Mouse (Mus musculus): ENCODE results near the gene Anxa5. TPM values are rescaled to one million over a fixed set of nuclear protein-coding genes. Genes with fewer than 3 reads are reported as not detected.

Anxa5 gene
- polyA plus RNA-seq, 1 experiment from 2014 or later: 244 TPM

DNA sequence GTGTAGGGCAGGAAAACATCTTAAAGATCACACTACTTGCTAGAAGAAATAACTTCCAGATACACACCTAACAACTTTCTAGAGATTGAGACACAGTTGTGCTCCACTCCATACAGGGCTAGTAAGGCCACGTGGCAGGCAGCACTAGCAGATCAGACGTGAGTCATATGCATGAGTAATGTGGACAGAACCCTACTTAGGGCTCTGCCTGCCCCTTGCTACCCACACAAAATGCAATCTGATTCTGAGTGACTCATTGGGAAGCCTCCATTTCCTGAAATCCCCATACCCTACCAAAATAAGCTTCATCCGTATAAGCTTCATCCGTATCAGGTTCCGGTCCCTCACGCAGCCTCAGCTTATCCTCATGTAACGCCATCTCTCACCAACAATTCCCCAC, 8.1 kb downstream of the Anxa5 start:
- no peak for ATAC-seq (ENCODE audit: low FRiP score, low TSS enrichment)
- Histone ChIP-seq H3K27me3 (ENCODE audit: control insufficient read depth, insufficient read depth, low read length) (no peaks in the 10 kb centered on the region), H3K9ac (ENCODE audit: low read depth, low read length) (no peak overlapping the region), H3K36me3 (ENCODE audit: control insufficient read depth, insufficient read depth, low read length) (peaks cover 4% of the 10 kb centered on the region; the same call in 1 of the 2 replicates), H3K4me3 (ENCODE audit: low read length) (no peak overlapping the region), H3K4me2 (replicated peaks; ENCODE audit: low read depth, low read length) (no peak overlapping the region), H3K9me3 (ENCODE audit: control insufficient read depth, low read length) (no peaks in the 10 kb centered on the region), H3K4me1 (ENCODE audit: control insufficient read depth, insufficient read depth, low read length) (no peaks in the 10 kb centered on the region), H3K27ac (ENCODE audit: low read depth, low read length) (no peak overlapping the region)
- WGBS: 81% methylated on average over 7 of the region's 7 CpGs

GRCm38 (mm10) chr3:36465538-36465937, 10.2 kb downstream of the Anxa5 start:
- Histone ChIP-seq H3K36me3 (ENCODE audit: control insufficient read depth, insufficient read depth, low read length) (peaks cover 17% of the 10 kb centered on the region; the same call in 1 of the 2 replicates), H3K9ac (ENCODE audit: low read depth, low read length) (no peak overlapping the region), H3K27me3 (ENCODE audit: control insufficient read depth, insufficient read depth, low read length) (no peaks in the 10 kb centered on the region), H3K9me3 (ENCODE audit: control insufficient read depth, low read length) (no peaks in the 10 kb centered on the region), H3K4me3 (ENCODE audit: low read length) (no peak overlapping the region), H3K4me1 (ENCODE audit: control insufficient read depth, insufficient read depth, low read length) (no peaks in the 10 kb centered on the region), H3K4me2 (replicated peaks; ENCODE audit: low read depth, low read length) (no peak overlapping the region), H3K27ac (ENCODE audit: low read depth, low read length) (no peak overlapping the region)
- no peak for ATAC-seq (ENCODE audit: low FRiP score, low TSS enrichment)
- 55% methylated on average over 7 of the region's 7 CpGs for WGBS

DNA sequence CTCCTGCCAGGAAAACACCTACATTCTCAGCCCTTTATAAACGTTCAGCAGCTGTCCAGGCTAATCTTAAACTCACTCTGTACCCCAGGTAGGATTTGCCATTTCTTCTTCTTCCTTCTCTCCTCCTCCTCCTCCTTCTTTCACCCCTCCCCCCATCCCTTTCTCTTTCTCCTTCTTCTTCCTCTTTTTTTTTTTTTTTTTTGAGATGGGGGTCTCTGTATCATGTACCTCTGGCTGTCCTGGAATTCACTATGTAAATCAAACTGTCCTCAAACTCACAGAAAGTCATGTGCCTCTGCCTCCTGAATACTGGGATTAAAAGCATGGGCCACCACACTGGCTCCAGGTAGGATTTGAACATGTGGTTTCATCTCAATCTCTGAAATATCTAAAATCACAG, 13.3 kb downstream of the Anxa5 start:
- Histone ChIP-seq H3K9me3 (ENCODE audit: control insufficient read depth, low read length) (no peaks in the 10 kb centered on the region), H3K4me2 (replicated peaks; ENCODE audit: low read depth, low read length) (no peak overlapping the region), H3K36me3 (ENCODE audit: control insufficient read depth, insufficient read depth, low read length) (peaks cover 26% of the 10 kb centered on the region; the same call in 1 of the 2 replicates), H3K4me3 (ENCODE audit: low read length) (no peak overlapping the region), H3K27me3 (ENCODE audit: control insufficient read depth, insufficient read depth, low read length) (no peaks in the 10 kb centered on the region), H3K9ac (ENCODE audit: low read depth, low read length) (no peak overlapping the region), H3K4me1 (ENCODE audit: control insufficient read depth, insufficient read depth, low read length) (no peaks in the 10 kb centered on the region), H3K27ac (ENCODE audit: low read depth, low read length) (no peak overlapping the region)
- 37% methylated on average over 1 of the region's 1 CpGs for WGBS
- ATAC-seq (ENCODE audit: low FRiP score, low TSS enrichment): no peak

- Histone ChIP-seq H3K4me1 (ENCODE audit: control insufficient read depth, insufficient read depth, low read length) (no peaks in the 10 kb centered on the region), H3K4me3 (ENCODE audit: low read length) (no peak overlapping the region), H3K9ac (ENCODE audit: low read depth, low read length) (no peak overlapping the region), H3K9me3 (ENCODE audit: control insufficient read depth, low read length) (no peaks in the 10 kb centered on the region), H3K27ac (ENCODE audit: low read depth, low read length) (no peak overlapping the region), H3K36me3 (ENCODE audit: control insufficient read depth, insufficient read depth, low read length) (peaks cover 31% of the 10 kb centered on the region; the same call in 1 of the 2 replicates), H3K27me3 (ENCODE audit: control insufficient read depth, insufficient read depth, low read length) (no peaks in the 10 kb centered on the region), H3K4me2 (replicated peaks; ENCODE audit: low read depth, low read length) (no peak overlapping the region)
- WGBS: 81% methylated on average over 5 of the region's 5 CpGs
- ATAC-seq (ENCODE audit: low FRiP score, low TSS enrichment): no peak
These were observed 13.9 kb downstream of the Anxa5 start for GRCm38 (mm10) chr3:36461819-36462218.

DNA sequence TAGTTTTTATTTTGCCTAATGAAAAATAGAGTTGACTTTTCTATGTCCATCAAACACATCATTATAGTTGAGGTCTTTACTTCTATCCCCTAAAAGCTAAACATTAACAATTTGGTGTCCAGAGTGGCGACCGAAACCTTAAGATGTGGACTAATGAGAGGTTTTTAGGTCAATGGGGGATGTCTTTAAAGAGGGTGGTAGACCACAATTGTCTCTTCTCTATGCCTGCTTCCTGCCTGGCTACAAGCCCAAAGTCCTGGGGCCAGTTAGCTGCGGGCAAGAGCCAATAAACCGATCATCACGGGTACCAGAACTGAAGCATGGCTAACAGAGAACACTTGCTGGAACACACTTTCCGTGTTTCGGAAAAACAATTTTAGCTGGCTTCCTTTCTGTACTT, 15.0 kb downstream of the Anxa5 start:
- Histone ChIP-seq H3K4me1 (ENCODE audit: control insufficient read depth, insufficient read depth, low read length) (no peaks in the 10 kb centered on the region), H3K9ac (ENCODE audit: low read depth, low read length) (no peak overlapping the region), H3K4me2 (replicated peaks; ENCODE audit: low read depth, low read length) (no peak overlapping the region), H3K4me3 (ENCODE audit: low read length) (no peak overlapping the region), H3K27me3 (ENCODE audit: control insufficient read depth, insufficient read depth, low read length) (no peaks in the 10 kb centered on the region), H3K27ac (ENCODE audit: low read depth, low read length) (no peak overlapping the region), H3K36me3 (ENCODE audit: control insufficient read depth, insufficient read depth, low read length) (peaks cover 36% of the 10 kb centered on the region; the same call in 1 of the 2 replicates), H3K9me3 (ENCODE audit: control insufficient read depth, low read length) (no peaks in the 10 kb centered on the region)
- WGBS: 93% methylated on average over 7 of the region's 7 CpGs
- no peak for ATAC-seq (ENCODE audit: low FRiP score, low TSS enrichment)

GRCm38 (mm10) chr3:36455566-36455965, 20.1 kb downstream of the Anxa5 start:
- H3K36me3 ChIP-seq (ENCODE audit: control insufficient read depth, insufficient read depth, low read length): peaks cover 47% of the 10 kb centered on the region
- H3K4me1 ChIP-seq (ENCODE audit: control insufficient read depth, insufficient read depth, low read length): no peaks in the 10 kb centered on the region
- ATAC-seq (ENCODE audit: low FRiP score, low TSS enrichment): no peak
- H3K4me2 ChIP-seq (replicated peaks; ENCODE audit: low read depth, low read length): no peak overlapping the region
- no peak overlapping the region for H3K4me3 ChIP-seq (ENCODE audit: low read length)
- no peaks in the 10 kb centered on the region for H3K9me3 ChIP-seq (ENCODE audit: control insufficient read depth, low read length)
- no peak overlapping the region for H3K9ac ChIP-seq (ENCODE audit: low read depth, low read length)
- H3K27ac ChIP-seq (ENCODE audit: low read depth, low read length): no peak overlapping the region
- 76% methylated on average over 3 of the region's 3 CpGs for WGBS
- no peaks in the 10 kb centered on the region for H3K27me3 ChIP-seq (ENCODE audit: control insufficient read depth, insufficient read depth, low read length)

DNA sequence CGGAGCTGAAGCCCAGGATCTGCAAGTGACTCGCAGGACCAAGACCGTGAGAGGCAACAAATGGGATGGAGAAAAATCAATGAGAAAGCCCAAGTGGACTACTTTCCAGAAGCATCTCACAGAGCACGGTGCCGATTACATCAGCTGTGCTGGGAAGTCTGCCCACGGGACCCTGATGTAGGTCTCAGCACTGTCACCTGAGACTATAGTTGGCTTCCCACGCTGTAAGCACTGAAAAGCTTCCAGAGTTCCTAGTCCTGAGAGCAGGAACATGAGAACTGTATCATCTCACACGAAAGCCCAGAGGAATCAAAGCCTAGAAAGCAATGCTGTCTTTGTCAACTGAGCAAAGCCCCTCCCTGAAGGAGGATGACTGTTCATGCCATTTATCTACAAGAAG, 20.6 kb downstream of the Anxa5 start:
- no peak overlapping the region for H3K4me2 ChIP-seq (replicated peaks; ENCODE audit: low read depth, low read length)
- ATAC-seq (ENCODE audit: low FRiP score, low TSS enrichment): no peak
- no peak overlapping the region for H3K9ac ChIP-seq (ENCODE audit: low read depth, low read length)
- H3K36me3 ChIP-seq (ENCODE audit: control insufficient read depth, insufficient read depth, low read length): peaks cover 49% of the 10 kb centered on the region
- H3K27ac ChIP-seq (ENCODE audit: low read depth, low read length): no peak overlapping the region
- WGBS: 94% methylated on average over 8 of the region's 8 CpGs
- H3K27me3 ChIP-seq (ENCODE audit: control insufficient read depth, insufficient read depth, low read length): no peaks in the 10 kb centered on the region
- H3K4me1 ChIP-seq (ENCODE audit: control insufficient read depth, insufficient read depth, low read length): no peaks in the 10 kb centered on the region
- H3K4me3 ChIP-seq (ENCODE audit: low read length): no peak overlapping the region
- no peaks in the 10 kb centered on the region for H3K9me3 ChIP-seq (ENCODE audit: control insufficient read depth, low read length)

DNA sequence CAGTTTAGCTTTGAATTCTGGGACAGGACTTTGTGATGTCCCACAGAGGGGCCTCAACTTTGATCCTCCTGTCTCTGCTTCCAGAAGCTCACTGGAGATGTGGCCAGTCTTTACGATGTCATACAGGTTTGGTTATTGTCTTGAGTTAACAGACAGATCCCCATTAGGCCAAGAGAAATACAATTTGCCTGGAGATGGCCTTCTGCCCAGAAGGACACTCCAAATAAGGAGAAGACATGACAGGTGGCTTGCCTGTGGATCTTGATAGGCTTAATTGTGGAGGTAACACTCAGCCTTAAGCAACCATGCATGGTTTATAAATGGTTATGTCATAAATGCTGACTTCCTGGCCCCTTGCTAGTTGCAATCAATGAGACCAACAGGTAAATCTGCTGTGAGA, 23.2 kb downstream of the Anxa5 start:
- no peak overlapping the region for H3K9ac ChIP-seq (ENCODE audit: low read depth, low read length)
- no peak overlapping the region for H3K4me2 ChIP-seq (replicated peaks; ENCODE audit: low read depth, low read length)
- H3K27me3 ChIP-seq (ENCODE audit: control insufficient read depth, insufficient read depth, low read length): no peaks in the 10 kb centered on the region
- 0 out of 2 replicates have a peak, but pooled peaks cover 4% of the 10 kb centered on the region for H3K4me1 ChIP-seq (ENCODE audit: control insufficient read depth, insufficient read depth, low read length)
- peaks cover 59% of the 10 kb centered on the region for H3K36me3 ChIP-seq (ENCODE audit: control insufficient read depth, insufficient read depth, low read length)
- ATAC-seq (ENCODE audit: low FRiP score, low TSS enrichment): no peak
- H3K4me3 ChIP-seq (ENCODE audit: low read length): no peak overlapping the region
- no peak overlapping the region for H3K27ac ChIP-seq (ENCODE audit: low read depth, low read length)
- WGBS: 79% methylated on average over 1 of the region's 1 CpGs
- H3K9me3 ChIP-seq (ENCODE audit: control insufficient read depth, low read length): no peaks in the 10 kb centered on the region

DNA sequence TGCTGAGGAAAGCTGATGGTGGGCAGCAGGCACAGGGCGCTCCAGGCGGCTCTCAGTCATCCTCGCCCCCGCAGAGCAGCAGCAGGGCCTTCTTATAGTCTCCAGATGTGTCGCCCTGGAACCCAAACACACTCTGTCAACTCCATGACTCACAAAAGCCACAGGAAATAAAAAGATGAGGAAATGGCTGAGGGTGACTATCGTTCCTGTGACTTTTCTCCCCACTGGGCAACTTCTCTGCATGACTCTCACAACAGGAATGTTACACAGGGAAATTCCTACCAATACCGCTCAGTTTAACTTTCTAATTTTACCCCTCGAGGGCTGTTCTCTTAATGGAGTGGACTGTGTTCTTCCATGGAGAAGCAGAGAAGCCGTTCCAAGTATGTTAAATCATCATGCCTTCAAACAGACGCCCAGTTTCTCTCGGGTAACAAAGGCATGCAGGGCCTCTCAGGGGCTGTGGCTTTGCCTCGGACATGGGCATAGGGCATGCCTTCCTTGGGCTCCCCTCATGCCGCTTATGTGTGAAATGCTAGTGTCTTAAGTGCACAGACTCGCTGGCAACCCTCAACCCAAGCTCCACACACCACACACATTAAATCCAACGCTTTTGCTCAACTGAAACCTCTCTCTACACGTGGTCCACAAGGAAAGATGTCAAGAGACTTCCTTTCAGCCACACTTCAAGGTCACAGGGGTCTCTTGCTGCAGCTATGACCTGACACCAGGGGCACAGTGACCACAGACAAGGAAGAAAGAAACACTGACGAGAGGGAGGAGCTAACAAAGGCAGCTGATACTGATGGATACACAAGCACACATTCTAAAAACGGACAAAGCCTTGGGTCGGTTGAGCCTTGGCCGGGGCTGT, 26.2 kb downstream of the Anxa5 start:
- no peaks in the 10 kb centered on the region for H3K27me3 ChIP-seq (ENCODE audit: control insufficient read depth, insufficient read depth, low read length)
- H3K4me3 ChIP-seq (ENCODE audit: low read length): no peak overlapping the region
- H3K4me2 ChIP-seq (replicated peaks; ENCODE audit: low read depth, low read length): no peak overlapping the region
- H3K27ac ChIP-seq (ENCODE audit: low read depth, low read length): no peak overlapping the region
- 36% methylated on average over 20 of the region's 20 CpGs for WGBS
- peaks cover 36% of the 10 kb centered on the region for H3K36me3 ChIP-seq (ENCODE audit: control insufficient read depth, insufficient read depth, low read length)
- H3K9me3 ChIP-seq (ENCODE audit: control insufficient read depth, low read length): no peaks in the 10 kb centered on the region
- H3K4me1 ChIP-seq (ENCODE audit: control insufficient read depth, insufficient read depth, low read length): 0 out of 2 replicates have a peak, but pooled peaks cover 4% of the 10 kb centered on the region
- no peak overlapping the region for H3K9ac ChIP-seq (ENCODE audit: low read depth, low read length)
- ATAC-seq (ENCODE audit: low FRiP score, low TSS enrichment): no peak
